Mouse (Mus musculus): ENCODE data around the gene Slc6a21. TPM values are rescaled to one million over a fixed set of nuclear protein-coding genes. Genes with fewer than 3 reads are reported as not detected.
A peak's percentile ranks its signal among the peaks of the same experiment; 100 is the strongest.
"Not testable (repeated sequence)": the region's sequence is repeated elsewhere in the genome, so short reads cannot be mapped to it uniquely, and the experiment has no call there.

Gene Slc6a21
- under 1 TPM in 1 of 4 experiments, not detected in 3; 0.26 TPM for total RNA-seq (2022)

GRCm38 (mm10) chr7:45277136-45277760 is at the start of gene Slc6a21:
Gene Slc6a21, plus strand, starts transcription at chr7:45277513.
- DNase-seq, result peak; percentile 69

DNA sequence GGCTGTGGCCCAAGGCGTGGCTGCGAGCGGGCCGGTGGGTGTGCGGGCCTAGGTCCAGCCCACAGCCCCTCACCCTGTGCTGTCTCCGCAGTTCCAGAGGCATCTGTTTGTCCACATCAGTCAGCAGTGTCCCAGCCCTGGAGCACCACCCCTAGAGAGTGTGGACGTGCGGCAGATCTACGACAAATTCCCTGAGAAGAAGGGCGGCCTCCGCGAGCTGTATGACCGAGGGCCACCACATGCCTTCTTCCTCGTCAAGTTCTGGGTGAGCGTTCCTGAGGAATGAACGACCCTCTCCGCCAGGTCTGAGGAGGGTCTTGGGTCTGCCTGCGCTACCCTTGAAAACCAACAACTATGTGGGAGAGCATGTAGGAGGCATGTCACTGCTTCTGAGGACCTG is 48.8 kb upstream of the Slc6a21 start:
- DNase-seq, result no peak

GRCm38 (mm10) chr7:45229046-45229445 is 48.3 kb upstream of the Slc6a21 start:
- no peak for DNase-seq

GRCm38 (mm10) chr7:45229459-45230203 is 47.7 kb upstream of the Slc6a21 start:
- DNase-seq, result no peak

GRCm38 (mm10) chr7:45231192-45231591 is 46.1 kb upstream of the Slc6a21 start:
- DNase-seq, result no peak

- DNase-seq, result no peak
Observed at GRCm38 (mm10) chr7:45231941-45232340, 45.4 kb upstream of the Slc6a21 start.

GRCm38 (mm10) chr7:45232716-45233465 is 44.4 kb upstream of the Slc6a21 start:
- no peak for DNase-seq

DNA sequence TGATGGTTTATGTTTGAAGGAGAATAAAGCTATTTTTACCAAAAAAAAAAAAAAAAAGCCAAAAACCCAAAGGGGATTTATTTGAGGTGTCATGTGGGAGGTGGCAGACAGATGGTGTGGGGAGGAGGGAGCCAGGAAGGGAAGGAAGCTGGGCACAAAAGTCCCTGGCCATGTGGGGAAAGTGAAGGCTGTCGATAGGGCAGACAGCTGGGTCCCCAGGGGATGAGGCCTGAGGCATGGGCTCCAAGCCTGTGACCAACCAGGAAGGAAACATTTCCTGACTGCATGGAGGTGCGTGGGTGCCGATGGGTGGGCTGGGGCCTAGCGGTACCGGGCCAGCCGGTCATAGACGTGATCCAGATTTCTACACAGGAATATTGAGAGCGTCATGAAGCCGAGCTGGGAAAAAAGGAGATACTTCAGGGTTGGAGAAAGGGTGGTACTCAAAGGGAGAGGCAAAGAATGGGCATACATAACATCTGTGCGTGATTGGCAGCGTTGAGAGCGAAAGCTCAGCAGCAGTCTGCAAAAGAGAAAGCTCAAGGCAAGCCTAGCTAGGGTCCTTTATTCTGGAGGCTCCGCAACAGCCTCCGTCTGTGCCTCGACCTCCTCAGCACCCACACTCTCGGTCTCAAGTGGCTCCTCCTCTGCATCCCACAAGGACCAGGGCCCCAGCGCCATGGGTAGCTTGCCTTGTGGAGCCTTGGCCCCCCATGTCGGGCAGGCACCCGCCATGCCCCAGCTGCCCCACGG is 43.6 kb upstream of the Slc6a21 start:
- no peak for DNase-seq

DNA sequence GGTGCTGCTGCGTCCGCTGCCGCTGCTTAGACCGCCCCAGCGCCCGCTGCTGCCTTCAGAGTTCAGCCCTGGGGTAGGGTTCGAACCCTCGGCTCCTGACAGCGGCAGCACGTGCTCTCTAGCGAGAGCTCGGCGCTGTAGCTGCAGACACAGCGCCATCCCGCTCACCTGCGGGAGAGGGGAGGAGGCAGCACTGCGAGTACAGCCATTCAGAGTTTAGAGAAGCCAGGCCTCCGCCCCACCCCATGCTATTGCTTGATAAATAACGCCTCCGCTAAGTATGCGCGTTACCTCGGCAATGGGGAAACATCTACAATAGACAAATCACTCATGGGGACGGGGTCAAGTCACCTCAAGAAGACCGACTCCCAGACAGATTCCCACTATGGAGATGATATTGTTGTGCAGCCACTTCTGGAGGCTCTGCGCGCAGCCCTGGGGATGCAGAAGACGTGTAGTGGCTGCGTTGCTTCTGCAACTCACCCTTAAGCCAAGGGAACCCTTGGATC is 42.9 kb upstream of the Slc6a21 start:
- no peak for DNase-seq

GRCm38 (mm10) chr7:45234922-45235571 is 42.3 kb upstream of the Slc6a21 start:
- DNase-seq, result no peak

GRCm38 (mm10) chr7:45235656-45236180 is 41.6 kb upstream of the Slc6a21 start:
- DNase-seq, result no peak

DNA sequence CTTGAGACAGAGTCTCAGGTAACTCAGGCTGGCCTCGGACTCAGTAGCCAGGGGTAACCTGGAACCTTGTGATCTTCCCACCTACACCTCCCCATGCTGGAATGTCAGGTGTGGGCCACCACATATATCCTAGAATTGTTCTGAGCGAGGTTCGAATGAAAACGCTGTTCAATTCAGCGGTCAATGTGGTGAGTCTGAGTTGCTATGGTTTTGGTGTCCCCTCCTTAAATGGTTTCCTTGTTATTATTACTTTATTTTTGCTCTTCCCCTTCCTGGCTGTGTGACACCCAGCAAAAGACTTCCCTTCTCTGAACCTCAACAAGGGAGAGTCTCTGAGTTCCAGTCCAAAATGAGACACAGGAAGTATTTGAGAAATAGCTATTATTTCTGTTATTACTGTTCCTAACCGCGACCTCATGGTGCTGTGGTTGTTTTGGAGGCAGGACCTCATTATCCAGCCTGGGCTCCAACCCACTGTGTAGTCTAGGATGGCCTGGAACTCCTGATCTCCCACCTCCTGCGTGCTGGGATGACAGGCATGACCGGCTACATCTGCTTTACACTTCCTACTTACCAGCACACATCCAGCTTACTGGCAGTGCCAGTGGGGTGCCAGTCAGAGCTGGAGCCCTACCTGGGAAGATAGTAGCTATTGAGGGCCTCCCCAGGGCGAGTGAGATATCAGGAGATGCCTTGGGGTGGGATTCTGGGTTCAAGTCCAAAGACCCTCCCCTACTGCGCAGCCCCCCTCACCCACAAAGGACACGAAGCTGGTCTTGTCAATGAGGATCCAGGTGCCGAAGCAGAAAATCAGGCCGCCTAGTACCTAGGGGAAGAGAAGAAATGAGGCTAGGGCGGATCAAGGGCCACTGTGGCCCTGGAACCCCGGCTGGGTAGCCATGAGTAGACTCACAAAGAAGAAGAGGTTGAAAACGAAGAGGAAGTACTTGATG is 39.3 kb upstream of the Slc6a21 start:
- no peak for DNase-seq

DNA sequence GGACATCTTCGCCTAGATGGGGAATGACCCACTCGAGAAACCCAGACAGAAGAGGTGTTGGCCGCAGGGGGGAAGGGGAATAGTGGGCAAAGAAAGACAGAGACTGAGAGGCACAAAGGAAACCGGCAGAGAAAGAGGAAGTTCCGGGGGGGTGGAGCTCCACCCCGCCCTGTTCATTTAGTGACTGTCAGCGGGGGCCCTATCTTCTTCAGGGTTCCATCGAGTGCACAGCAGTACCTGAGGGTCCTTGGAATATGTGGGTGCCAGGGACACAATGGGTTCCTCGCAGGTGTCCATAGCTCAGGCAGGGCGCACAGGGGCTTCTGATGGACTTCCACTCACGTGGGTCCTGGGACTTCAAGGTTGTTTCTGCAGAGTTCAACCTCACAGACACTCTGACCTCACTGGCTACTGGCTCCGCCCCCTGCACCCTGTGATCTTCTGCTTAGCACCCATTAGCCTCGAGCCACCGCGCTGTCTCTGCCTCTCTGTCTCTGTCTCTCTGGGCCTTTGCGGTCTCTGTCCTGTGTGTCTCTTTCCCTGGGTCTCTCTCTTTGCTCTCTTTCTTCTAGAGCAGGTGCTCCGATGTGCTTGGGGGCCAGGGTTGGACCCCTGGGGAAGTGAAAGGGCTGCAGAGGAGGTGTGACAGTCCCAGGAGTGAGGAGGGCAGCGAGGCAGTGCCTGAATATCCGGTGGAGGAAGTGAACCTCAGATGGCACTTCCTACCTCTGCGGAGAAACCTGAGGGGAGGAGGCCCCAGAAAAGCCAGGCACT is 38.4 kb upstream of the Slc6a21 start, which contains the start of gene Cd37:
Cd37 (minus strand) TSS at position 393 of the 774 bp plus-strand sequence.
- no peak for DNase-seq

- DNase-seq, result no peak
Observed at GRCm38 (mm10) chr7:45240109-45240508, 37.2 kb upstream of the Slc6a21 start.

- no peak for DNase-seq
Observed at GRCm38 (mm10) chr7:45240633-45241388, 36.5 kb upstream of the Slc6a21 start, which contains the start of gene Slc6a16. Gene Slc6a16, plus strand, starts transcription at chr7:45241085.

- no peak for DNase-seq
Observed at GRCm38 (mm10) chr7:45241389-45241749, 35.9 kb upstream of the Slc6a21 start.

DNA sequence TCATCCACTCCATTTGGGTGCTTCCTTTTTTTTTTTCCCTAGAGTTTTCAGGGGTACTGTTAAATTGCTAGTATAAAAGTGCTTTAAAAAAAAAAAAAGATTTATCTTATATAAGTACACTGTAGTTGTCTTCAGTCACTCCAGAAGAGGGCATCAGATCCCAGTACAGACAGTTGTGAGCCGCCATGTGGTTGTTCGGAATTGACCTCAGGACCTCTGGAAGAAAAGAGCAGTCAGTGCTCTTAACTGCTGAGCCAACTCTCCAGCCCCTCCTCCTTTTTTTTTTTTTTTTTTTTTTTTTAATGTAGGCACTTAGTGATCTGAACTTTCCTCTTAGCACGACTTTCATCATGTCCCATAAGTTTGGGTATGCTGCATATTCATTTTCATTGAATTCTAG is 29.6 kb upstream of the Slc6a21 start:
- DNase-seq, result no peak

GRCm38 (mm10) chr7:45253806-45254205 is 23.5 kb upstream of the Slc6a21 start:
- DNase-seq, result no peak

DNA sequence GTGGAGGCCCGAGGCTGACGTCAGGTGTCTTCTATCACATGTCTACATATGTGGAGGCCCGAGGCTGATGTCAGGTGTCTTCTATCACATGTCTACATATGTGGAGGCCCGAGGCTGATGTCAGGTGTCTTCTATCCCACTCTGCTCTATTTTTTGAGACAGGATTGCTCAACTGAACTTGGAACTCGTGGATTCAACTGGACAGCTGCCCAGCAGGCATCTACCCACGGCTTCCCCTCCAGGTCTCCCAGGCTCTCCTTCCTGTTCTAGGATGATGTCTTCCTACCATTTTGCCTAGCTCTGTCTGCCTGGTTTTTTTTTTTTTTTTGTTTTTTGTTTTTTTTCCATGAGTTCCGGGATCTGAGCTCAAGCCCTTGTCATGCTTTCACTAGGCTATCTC is 21.5 kb upstream of the Slc6a21 start:
- not testable (repeated sequence) for DNase-seq
